Mouse (Mus musculus) erythroblast, embryonic 14.5 days (primary cell): ENCODE results near the gene F13a1. TPM values are rescaled to one million over a fixed set of nuclear protein-coding genes. Genes with fewer than 3 reads are reported as not detected.

Source experiments
- H3K27me3 ChIP-seq: 2 replicates; pipeline ENCODE4 v1.6.1; 2012; ENCODE audit warnings: inconsistent platforms; ENCODE audit not compliant: control insufficient read depth
- H3K36me3 ChIP-seq: 2 replicates; pipeline ENCODE4 v1.6.1; 2012; ENCODE audit warnings: mild to moderate bottlenecking, inconsistent platforms; ENCODE audit not compliant: control insufficient read depth
- H3K4me1 ChIP-seq: 2 replicates; pipeline ENCODE4 v1.6.1; 2012; ENCODE audit warnings: inconsistent platforms; ENCODE audit not compliant: control insufficient read depth
- H3K4me3 ChIP-seq: replicated peaks from 2 replicates; pipeline ENCODE3; 2012; ENCODE audit warnings: moderate library complexity, mild to moderate bottlenecking, inconsistent platforms
- H3K9me3 ChIP-seq: 2 replicates; pipeline ENCODE4 v1.6.1; 2012; ENCODE audit warnings: low read length, inconsistent platforms, mixed read lengths; ENCODE audit not compliant: control insufficient read depth
- GATA1 ChIP-seq: IDR thresholded peaks from 2 replicates; pipeline ENCODE4 v1.6.1; 2012; ENCODE audit warnings: low read length, inconsistent platforms, mixed read lengths
- TAL1 ChIP-seq: IDR thresholded peaks from 3 replicates; pipeline ENCODE4 v1.6.1; 2012; ENCODE audit warnings: low read length, inconsistent platforms, mixed read lengths
- polyA plus RNA-seq: library from polyadenylated mRNA; stranded (reverse); fragments of >175 nt; gene quantifications from 2 replicates; pipeline ENCODE4 v1.2.3, GENCODE M21; 2012

F13a1 gene
- polyA plus RNA-seq, 1 experiment: 0.02 TPM

DNA sequence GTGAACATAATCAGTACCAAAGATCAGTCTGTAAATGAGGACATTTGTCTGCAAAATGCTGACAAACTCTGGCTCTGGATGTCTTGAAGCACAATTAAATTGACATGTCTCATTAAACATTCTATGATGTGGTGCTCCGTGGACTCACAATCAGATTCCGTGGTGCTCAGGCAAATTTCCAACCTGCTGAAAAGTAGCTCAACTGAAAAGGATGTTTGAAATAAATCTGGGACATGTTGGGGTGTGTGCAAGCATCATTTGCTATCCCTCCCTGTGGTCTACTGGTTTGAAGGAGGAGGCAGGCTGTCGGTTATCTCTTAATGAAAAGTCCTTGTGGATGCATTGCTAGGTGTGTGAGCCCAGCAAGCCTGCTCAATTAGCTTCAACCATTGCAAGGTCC lies 77.8 kb downstream of the F13a1 start:
- Histone ChIP-seq H3K9me3 (no peaks in the 10 kb centered on the region), H3K36me3 (no peaks in the 10 kb centered on the region), H3K4me3 (no peak overlapping the region), H3K4me1 (no peaks in the 10 kb centered on the region), H3K27me3 (no peaks in the 10 kb centered on the region)
- TF ChIP-seq TAL1 (no peak), GATA1 (no peak)

DNA sequence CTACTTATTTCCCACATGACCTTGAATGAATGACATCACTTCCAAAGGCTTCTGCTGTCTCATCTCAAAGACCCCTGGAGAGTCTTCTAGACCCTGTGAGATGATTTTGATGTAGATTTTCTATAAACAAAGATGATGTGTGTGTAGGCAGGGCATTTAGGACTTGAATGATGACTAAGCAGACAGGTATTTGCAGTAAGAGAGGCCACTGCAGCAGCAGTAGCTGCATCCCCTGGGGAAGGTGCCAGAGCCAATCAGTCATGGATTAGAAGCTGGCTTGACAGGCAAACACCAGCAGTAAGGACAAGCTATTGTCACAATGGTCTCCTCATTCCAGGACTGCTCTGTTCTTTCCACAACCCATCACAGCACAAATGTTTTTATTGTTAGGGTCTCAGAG lies 87.1 kb downstream of the F13a1 start:
- no peaks in the 10 kb centered on the region for H3K9me3 ChIP-seq
- TF ChIP-seq TAL1: no peak
- no peak for TF ChIP-seq GATA1
- H3K36me3 ChIP-seq: no peaks in the 10 kb centered on the region
- no peaks in the 10 kb centered on the region for H3K4me1 ChIP-seq
- H3K4me3 ChIP-seq: no peak overlapping the region
- no peaks in the 10 kb centered on the region for H3K27me3 ChIP-seq

DNA sequence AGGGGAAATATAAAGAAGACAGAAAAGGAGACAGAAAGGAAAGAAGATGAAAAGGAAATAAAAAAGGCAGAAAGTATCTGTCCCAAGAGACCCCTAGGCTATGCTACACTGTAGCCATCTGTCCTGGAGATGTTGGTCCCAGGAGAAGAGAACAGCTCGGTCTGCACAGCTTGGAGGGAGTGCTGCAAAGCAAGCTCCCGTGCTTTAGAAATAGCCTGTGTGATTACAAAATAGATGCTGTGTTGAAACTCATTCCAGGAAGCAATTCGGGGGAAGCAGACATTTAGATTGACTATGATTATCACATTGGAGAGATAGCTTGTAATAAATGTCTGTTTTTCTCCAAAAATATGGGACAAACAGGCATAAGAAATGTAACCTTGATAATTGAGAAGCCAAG lies 91.0 kb downstream of the F13a1 start:
- H3K27me3 ChIP-seq: no peaks in the 10 kb centered on the region
- no peak overlapping the region for H3K4me3 ChIP-seq
- no peaks in the 10 kb centered on the region for H3K36me3 ChIP-seq
- no peak for TF ChIP-seq GATA1
- no peaks in the 10 kb centered on the region for H3K4me1 ChIP-seq
- no peaks in the 10 kb centered on the region for H3K9me3 ChIP-seq

DNA sequence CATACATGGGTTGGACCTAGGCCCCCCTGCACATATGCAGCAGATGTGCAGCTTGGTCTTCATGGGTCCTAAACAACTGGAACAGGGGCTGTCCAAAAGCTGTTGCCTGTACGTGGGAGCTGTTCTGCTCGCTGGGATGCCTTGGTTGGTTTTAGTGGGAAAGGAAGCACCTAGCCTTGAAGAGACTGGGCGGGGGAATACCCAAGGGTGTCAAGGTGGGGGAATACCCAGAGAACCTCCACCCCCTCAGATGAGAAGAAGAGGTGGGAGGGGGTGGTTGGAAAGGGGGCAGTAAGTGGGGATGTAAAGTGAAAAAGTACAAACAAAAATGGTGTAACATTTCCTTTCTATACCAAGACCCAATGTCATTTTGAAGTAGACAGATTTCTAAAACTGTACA lies 95.1 kb downstream of the F13a1 start:
- H3K36me3 ChIP-seq: no peaks in the 10 kb centered on the region

DNA sequence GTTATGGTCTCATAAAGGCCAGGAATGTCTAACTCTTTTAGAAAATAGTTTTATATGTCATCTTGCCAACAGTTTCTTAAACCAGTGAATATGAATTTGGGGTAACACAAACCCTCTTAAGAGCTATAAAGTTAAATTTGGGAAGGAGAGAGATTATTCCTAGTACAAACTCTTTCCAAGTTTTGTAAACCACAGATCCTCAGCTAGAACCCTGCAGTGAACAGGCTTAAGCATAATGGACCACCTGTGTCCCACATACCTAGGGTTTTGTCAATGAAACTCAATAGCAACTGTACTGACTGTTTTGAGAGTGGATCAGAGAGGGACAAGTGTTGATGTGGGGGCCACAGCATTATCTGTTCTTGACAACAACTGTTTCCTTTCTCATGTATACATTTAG lies 96.4 kb downstream of the F13a1 start:
- no peaks in the 10 kb centered on the region for H3K36me3 ChIP-seq
- TF ChIP-seq TAL1 (no peak), GATA1 (no peak)

More for the DNA sequence above, 95.1 kb downstream of the F13a1 start:
- H3K4me1 ChIP-seq: no peaks in the 10 kb centered on the region
- no peak overlapping the region for H3K4me3 ChIP-seq
- H3K9me3 ChIP-seq: no peaks in the 10 kb centered on the region
- no peak for TF ChIP-seq GATA1
- TF ChIP-seq TAL1: no peak
- H3K27me3 ChIP-seq: no peaks in the 10 kb centered on the region

DNA sequence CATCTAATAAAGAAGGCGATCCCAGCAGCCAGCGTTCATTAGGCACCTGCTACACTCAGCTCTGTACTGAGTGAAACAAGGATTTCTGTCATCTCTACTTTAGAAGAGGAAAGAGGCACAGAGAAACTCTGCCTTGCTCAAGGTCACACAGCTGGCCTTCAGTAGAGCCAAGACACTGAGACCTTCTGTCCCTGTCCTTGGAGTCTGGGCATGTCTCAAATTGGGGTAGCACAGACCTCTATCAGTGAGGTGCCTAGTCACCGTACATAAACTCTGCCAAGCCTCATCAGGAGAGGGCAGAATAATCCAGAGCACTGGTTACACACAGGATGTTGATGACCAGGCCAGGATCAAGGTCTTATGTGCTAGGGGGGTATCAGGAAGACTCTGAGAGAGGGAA lies 108.2 kb downstream of the F13a1 start:
- H3K27me3 ChIP-seq: no peaks in the 10 kb centered on the region
- no peaks in the 10 kb centered on the region for H3K4me1 ChIP-seq
- no peak overlapping the region for H3K4me3 ChIP-seq
- no peak for TF ChIP-seq TAL1
- no peak for TF ChIP-seq GATA1
- H3K36me3 ChIP-seq: no peaks in the 10 kb centered on the region
- no peaks in the 10 kb centered on the region for H3K9me3 ChIP-seq

More for the DNA sequence above, 96.4 kb downstream of the F13a1 start:
- H3K4me1 ChIP-seq: no peaks in the 10 kb centered on the region
- no peak overlapping the region for H3K4me3 ChIP-seq
- H3K27me3 ChIP-seq: no peaks in the 10 kb centered on the region
- H3K9me3 ChIP-seq: no peaks in the 10 kb centered on the region

DNA sequence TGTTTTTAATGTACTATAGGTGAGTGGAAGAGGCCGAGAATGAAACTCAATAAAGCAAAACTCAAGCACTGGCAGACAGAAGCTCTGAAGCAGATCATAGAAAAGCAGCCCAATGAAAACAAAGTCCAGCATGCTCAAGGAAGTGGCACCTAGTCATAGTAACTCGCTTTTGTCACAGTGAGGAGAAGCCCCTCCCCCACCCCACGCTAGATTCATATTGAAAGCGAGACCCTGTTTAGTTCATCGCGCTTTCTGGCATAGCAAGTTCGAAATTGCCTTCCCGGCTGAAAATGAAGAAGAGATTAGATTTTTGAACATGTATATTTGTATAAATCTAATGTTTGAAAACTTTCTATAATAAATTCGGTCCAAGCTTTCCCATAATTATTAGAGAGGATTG lies 118.0 kb downstream of the F13a1 start:
- Histone ChIP-seq H3K27me3 (no peaks in the 10 kb centered on the region), H3K4me3 (no peak overlapping the region), H3K36me3 (no peaks in the 10 kb centered on the region), H3K4me1 (no peaks in the 10 kb centered on the region), H3K9me3 (no peaks in the 10 kb centered on the region)
- TF ChIP-seq TAL1 (no peak), GATA1 (no peak)

DNA sequence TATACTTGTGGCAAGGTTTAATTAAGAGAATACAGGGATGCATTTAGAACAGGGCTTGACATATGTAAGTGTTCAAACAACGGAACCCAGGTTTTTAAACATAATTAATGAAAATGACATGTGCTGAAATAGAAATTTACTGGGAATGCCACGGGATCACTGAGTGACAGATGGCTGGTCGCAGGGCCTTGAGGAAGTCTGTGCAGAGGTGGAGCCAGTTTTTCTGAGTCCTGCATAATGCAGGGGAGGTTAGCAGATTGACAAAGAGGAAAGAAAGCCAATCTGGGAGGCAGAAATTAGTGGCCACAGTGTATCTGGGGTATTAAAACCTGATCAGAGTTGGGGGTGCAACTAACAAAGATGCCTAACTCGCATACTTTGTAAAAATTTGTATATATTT lies 130.3 kb downstream of the F13a1 start:
- no peaks in the 10 kb centered on the region for H3K4me1 ChIP-seq
- H3K9me3 ChIP-seq: no peaks in the 10 kb centered on the region
- H3K4me3 ChIP-seq: no peak overlapping the region
- TF ChIP-seq GATA1: no peak
- no peak for TF ChIP-seq TAL1
- H3K36me3 ChIP-seq: no peaks in the 10 kb centered on the region
- H3K27me3 ChIP-seq: no peaks in the 10 kb centered on the region

DNA sequence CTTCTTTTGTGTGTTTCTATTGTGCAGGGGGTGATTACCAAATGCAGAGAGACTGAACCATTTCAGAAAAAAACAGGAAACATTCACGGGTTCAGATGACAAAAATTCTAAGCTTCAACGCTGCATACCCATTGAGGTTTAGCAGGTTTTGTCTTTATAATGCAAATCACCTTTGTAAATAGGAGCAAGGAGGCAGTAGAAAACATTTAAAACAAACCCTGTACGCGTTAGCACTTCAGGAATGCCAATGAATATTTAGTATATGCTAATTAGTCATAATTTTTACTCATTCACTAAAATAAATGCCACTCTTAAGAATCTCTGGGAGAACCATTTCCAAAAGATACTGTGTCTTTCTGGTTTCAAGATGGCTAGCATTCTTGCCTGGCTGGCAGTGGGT lies 146.2 kb downstream of the F13a1 start:
- H3K4me3 ChIP-seq: no peak overlapping the region
- no peaks in the 10 kb centered on the region for H3K27me3 ChIP-seq
- no peaks in the 10 kb centered on the region for H3K9me3 ChIP-seq
- TF ChIP-seq GATA1 (no peak), TAL1 (no peak)
- H3K36me3 ChIP-seq: no peaks in the 10 kb centered on the region
- H3K4me1 ChIP-seq: no peaks in the 10 kb centered on the region

DNA sequence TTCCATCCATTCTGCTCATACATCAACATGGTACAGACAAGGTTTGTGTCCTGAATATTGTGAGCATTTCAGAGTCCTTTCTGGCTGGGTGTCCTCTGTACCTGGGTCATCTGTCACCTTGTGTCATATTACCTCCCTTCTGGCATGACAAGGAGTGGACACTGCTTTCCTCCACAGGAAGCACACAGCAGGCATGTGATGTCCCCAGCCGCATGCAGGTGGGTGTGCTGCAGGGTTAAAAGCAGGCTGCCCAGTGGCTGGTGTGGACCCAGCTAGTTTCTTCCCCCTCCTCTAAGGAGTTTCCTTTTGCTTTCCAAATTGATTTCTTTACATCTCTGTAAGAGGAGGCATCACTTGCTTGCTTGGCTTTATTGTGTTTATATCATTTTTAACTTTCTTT lies 146.6 kb downstream of the F13a1 start:
- no peaks in the 10 kb centered on the region for H3K36me3 ChIP-seq
- no peaks in the 10 kb centered on the region for H3K9me3 ChIP-seq
- TF ChIP-seq TAL1 (no peak), GATA1 (no peak)

DNA sequence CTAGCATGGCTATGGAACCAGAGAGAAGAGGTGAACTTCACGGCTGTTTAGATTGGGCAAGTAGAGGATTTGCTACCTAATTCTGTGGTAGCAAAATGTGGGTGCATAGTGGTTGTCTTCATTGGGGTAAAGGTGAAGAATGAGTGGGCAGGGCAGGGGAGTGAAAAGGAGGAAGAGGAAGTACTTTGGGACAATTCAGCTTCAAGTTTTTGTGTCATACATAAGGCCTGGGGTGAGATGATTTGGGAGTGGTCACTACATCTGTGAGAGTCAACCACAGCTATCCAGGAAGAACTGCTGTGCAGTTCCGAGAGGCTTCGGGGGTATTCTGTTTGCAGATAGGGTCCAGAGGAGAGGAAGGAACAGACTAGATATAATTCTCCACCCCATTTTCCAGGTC lies 148.4 kb downstream of the F13a1 start:
- no peaks in the 10 kb centered on the region for H3K9me3 ChIP-seq
- TF ChIP-seq TAL1: no peak
- TF ChIP-seq GATA1: no peak
- H3K36me3 ChIP-seq: no peaks in the 10 kb centered on the region
- H3K4me1 ChIP-seq: no peaks in the 10 kb centered on the region
- H3K4me3 ChIP-seq: no peak overlapping the region
- H3K27me3 ChIP-seq: no peaks in the 10 kb centered on the region

More for the DNA sequence above, 146.6 kb downstream of the F13a1 start:
- H3K4me1 ChIP-seq: no peaks in the 10 kb centered on the region
- H3K4me3 ChIP-seq: no peak overlapping the region
- H3K27me3 ChIP-seq: no peaks in the 10 kb centered on the region
